Comparison of ENCODE assay signal across 8 mouse cellular contexts in genomic region chr10:77864067-77864761, GRCm38 (mm10). TPM values are rescaled to one million over a fixed set of nuclear protein-coding genes. Genes with fewer than 3 reads are reported as not detected.
A peak's percentile ranks its signal among the peaks of the same experiment; 100 is the strongest.
DNase-seq lines count a peak whose midpoint lies in the region; ATAC-seq and TF ChIP-seq lines count a peak whose summit lies in the region.

No protein-coding gene starts in this region.

- H3K27ac ChIP-seq in embryonic facial prominence, embryonic 15.5 days (replicated peaks): 0 out of 2 replicates have a peak overlapping the region, but pooled peaks have one; percentile 11
- no peak overlapping the region for H3K27ac ChIP-seq in liver, embryonic 14.5 days
- H3K27ac ChIP-seq in neural tube, embryonic 11.5 days (ENCODE audit: low read depth, low read length): no peak overlapping the region

- WGBS in embryonic facial prominence, embryonic 15.5 days: 19% methylated on average over 14 of the region's 14 CpGs
- 20% methylated on average over 14 of the region's 14 CpGs for WGBS in liver, embryonic 14.5 days (ENCODE audit: insufficient replicate concordance)
- WGBS in neural tube, embryonic 11.5 days: 31% methylated on average over 14 of the region's 14 CpGs

- H3K36me3 ChIP-seq in embryonic facial prominence, embryonic 15.5 days: no peaks in the 10 kb centered on the region
- H3K36me3 ChIP-seq in liver, embryonic 14.5 days (replicated peaks; ENCODE audit: control insufficient read depth, insufficient read depth, low read depth): no peaks in the 10 kb centered on the region
- H3K36me3 ChIP-seq in neural tube, embryonic 11.5 days (ENCODE audit: control insufficient read depth, insufficient read depth, low read length): no peaks in the 10 kb centered on the region

- no peaks in the 10 kb centered on the region for H3K27me3 ChIP-seq in embryonic facial prominence, embryonic 15.5 days
- no peaks in the 10 kb centered on the region for H3K27me3 ChIP-seq in liver, embryonic 14.5 days (ENCODE audit: control insufficient read depth, insufficient read depth, low read length)
- H3K27me3 ChIP-seq in neural tube, embryonic 11.5 days (ENCODE audit: control insufficient read depth, insufficient read depth, low read length): no peaks in the 10 kb centered on the region

- peak overlapping the region; percentile 20; the same call in 1 of the 2 replicates for H3K4me3 ChIP-seq in embryonic facial prominence, embryonic 15.5 days (replicated peaks)
- H3K4me3 ChIP-seq in liver, embryonic 14.5 days (ENCODE audit: insufficient read depth in 1 of 2, low read depth in 2 of 2, low read length in 2 of 2): peak overlapping the region in 1 of 2 experiments; percentile 2; a peak in 1 of 4 replicates
- peak overlapping the region; percentile 19; the same call in 1 of the 2 replicates for H3K4me3 ChIP-seq in neural tube, embryonic 11.5 days (ENCODE audit: low read depth, low read length)

- no peaks in the 10 kb centered on the region for H3K9me3 ChIP-seq in embryonic facial prominence, embryonic 15.5 days (replicated peaks)
- no peaks in the 10 kb centered on the region for H3K9me3 ChIP-seq in liver, embryonic 14.5 days (ENCODE audit: control insufficient read depth, low read length)
- H3K9me3 ChIP-seq in neural tube, embryonic 11.5 days (ENCODE audit: control insufficient read depth, low read length): no peaks in the 10 kb centered on the region

- peak; percentile 69; the same call in 1 of the 2 replicates for ATAC-seq in embryonic facial prominence, embryonic 15.5 days (ENCODE audit: insufficient number of reproducible peaks, low FRiP score, low TSS enrichment, low read depth)
- peak; percentile 68; the same call in 1 of the 2 replicates for ATAC-seq in liver, embryonic 14.5 days (ENCODE audit: insufficient read depth)
- peak; percentile 75 for ATAC-seq in neural tube, embryonic 11.5 days (ENCODE audit: insufficient read depth, low FRiP score, low TSS enrichment)

- peak; percentile 94 for DNase-seq in A20 (ENCODE audit: low read depth, low spot score)
- peak; percentile 87 for DNase-seq in ZHBTc4 (ENCODE audit: low read depth, low spot score)
- DNase-seq in induced T-regulatory cell, adult 2 months (ENCODE audit: low read depth): peak; percentile 75
- peak; percentile 14 to 20 (median 20) for DNase-seq in liver, embryonic 14.5 days (ENCODE audit: low read depth in 3 of 3, low spot score in 3 of 3)
- DNase-seq in neural tube, embryonic 11.5 days (ENCODE audit: low spot score): peak; percentile 49
- peak; percentile 84 for DNase-seq in urinary bladder, postnatal 14 days (ENCODE audit: low spot score)
- DNase-seq in gastrocnemius, adult 8-10 months (ENCODE audit: low spot score in 2 of 2): no peak

- peak overlapping the region; percentile 31 for H3K4me2 ChIP-seq in embryonic facial prominence, embryonic 15.5 days (replicated peaks)
- H3K4me2 ChIP-seq in liver, embryonic 14.5 days (ENCODE audit: low read depth): peak overlapping the region; percentile 32
- H3K4me2 ChIP-seq in neural tube, embryonic 11.5 days (ENCODE audit: low read depth): peak overlapping the region; percentile 36

- no peak for TF ChIP-seq CTCF in liver, embryonic 14.5 days (IDR thresholded peaks at IDR 0.05; ENCODE audit: low read depth)

- no peak overlapping the region for H3K9ac ChIP-seq in embryonic facial prominence, embryonic 15.5 days
- no peak overlapping the region for H3K9ac ChIP-seq in liver, embryonic 14.5 days (replicated peaks)
- H3K9ac ChIP-seq in neural tube, embryonic 11.5 days (ENCODE audit: low read length): peak overlapping the region; percentile 42; the same call in 1 of the 2 replicates

- H3K4me1 ChIP-seq in embryonic facial prominence, embryonic 15.5 days: 0 out of 2 replicates have a peak, but pooled peaks cover 6% of the 10 kb centered on the region
- no peaks in the 10 kb centered on the region for H3K4me1 ChIP-seq in liver, embryonic 14.5 days (replicated peaks; ENCODE audit: control insufficient read depth in 2 of 2, insufficient read depth in 2 of 2, low read length in 1 of 2)
- H3K4me1 ChIP-seq in neural tube, embryonic 11.5 days (ENCODE audit: control insufficient read depth, insufficient read depth, low read length): no peaks in the 10 kb centered on the region

- no peak for TF ChIP-seq EP300 in liver, embryonic 14.5 days (IDR thresholded peaks at IDR 0.05; ENCODE audit: low read depth)

RNA-seq across cellular contexts. Expression of gene Gm3285, which starts 2.4 kb away (rescaled TPM):
- polyA plus RNA-seq in embryonic facial prominence, embryonic 15.5 days (2015; fragmentation: Nextera tagmentation; extraction: Ambion mirVana): 2.4 and 3.3 TPM in 2 replicates
- polyA plus RNA-seq in liver, embryonic 14.5 days (2012; rRNA removed): not detected in 2 replicates
- polyA plus RNA-seq in liver, embryonic 14.5 days (2014; fragmentation: Nextera tagmentation; extraction: Ambion mirVana): not detected in 2 replicates
- polyA plus RNA-seq in neural tube, embryonic 11.5 days (2014; fragmentation: Nextera tagmentation; extraction: Ambion mirVana): not detected in 2 replicates
- not detected for total RNA-seq in gastrocnemius, adult 8-10 months (2022)

RNA-seq across cellular contexts. Expression of gene Gm10318, which starts 11.6 kb away (rescaled TPM):
- polyA plus RNA-seq in embryonic facial prominence, embryonic 15.5 days (2015; fragmentation: Nextera tagmentation; extraction: Ambion mirVana): 3.0 and 3.4 TPM in 2 replicates
- not detected in 2 replicates for polyA plus RNA-seq in liver, embryonic 14.5 days (2012; rRNA removed)
- not detected in 2 replicates for polyA plus RNA-seq in liver, embryonic 14.5 days (2014; fragmentation: Nextera tagmentation; extraction: Ambion mirVana)
- polyA plus RNA-seq in neural tube, embryonic 11.5 days (2014; fragmentation: Nextera tagmentation; extraction: Ambion mirVana): not detected in 2 replicates
- not detected for total RNA-seq in gastrocnemius, adult 8-10 months (2022)

RNA-seq across cellular contexts. Expression of gene Gm36176, which starts 17.6 kb away (rescaled TPM):
- 0.73 and 0.88 TPM in 2 replicates for polyA plus RNA-seq in embryonic facial prominence, embryonic 15.5 days (2015; fragmentation: Nextera tagmentation; extraction: Ambion mirVana)
- not detected in 2 replicates for polyA plus RNA-seq in liver, embryonic 14.5 days (2012; rRNA removed)
- not detected in 2 replicates for polyA plus RNA-seq in liver, embryonic 14.5 days (2014; fragmentation: Nextera tagmentation; extraction: Ambion mirVana)
- polyA plus RNA-seq in neural tube, embryonic 11.5 days (2014; fragmentation: Nextera tagmentation; extraction: Ambion mirVana): not detected in 2 replicates
- total RNA-seq in gastrocnemius, adult 8-10 months (2022): not detected

RNA-seq across cellular contexts. Expression of gene Krtap10-10, which starts 28.5 kb away (rescaled TPM):
- 2.9 and 3.8 TPM in 2 replicates for polyA plus RNA-seq in embryonic facial prominence, embryonic 15.5 days (2015; fragmentation: Nextera tagmentation; extraction: Ambion mirVana)
- polyA plus RNA-seq in liver, embryonic 14.5 days (2012; rRNA removed): not detected in 2 replicates
- not detected in 2 replicates for polyA plus RNA-seq in liver, embryonic 14.5 days (2014; fragmentation: Nextera tagmentation; extraction: Ambion mirVana)
- polyA plus RNA-seq in neural tube, embryonic 11.5 days (2014; fragmentation: Nextera tagmentation; extraction: Ambion mirVana): not detected in 2 replicates
- total RNA-seq in gastrocnemius, adult 8-10 months (2022): not detected

RNA-seq across cellular contexts. Expression of gene Krtap10-4, which starts 37.3 kb away (rescaled TPM):
- polyA plus RNA-seq in embryonic facial prominence, embryonic 15.5 days (2015; fragmentation: Nextera tagmentation; extraction: Ambion mirVana): 2.6 and 5.3 TPM in 2 replicates
- not detected in 2 replicates for polyA plus RNA-seq in liver, embryonic 14.5 days (2012; rRNA removed)
- polyA plus RNA-seq in liver, embryonic 14.5 days (2014; fragmentation: Nextera tagmentation; extraction: Ambion mirVana): not detected in 2 replicates
- polyA plus RNA-seq in neural tube, embryonic 11.5 days (2014; fragmentation: Nextera tagmentation; extraction: Ambion mirVana): not detected in 2 replicates
- total RNA-seq in gastrocnemius, adult 8-10 months (2022): not detected

Comparison
In these comparisons a context has a peak if more than half of its experiments do, and no peak if none do; other contexts are left out.
1. DNase-seq: peak in A20 (single experiment), ZHBTc4 (single experiment), induced T-regulatory cell, adult 2 months (single experiment), liver, embryonic 14.5 days (3 of 3), neural tube, embryonic 11.5 days (single experiment) and urinary bladder, postnatal 14 days (single experiment); none in gastrocnemius, adult 8-10 months (0 of 2).
2. Peak in every context shown above with its lines, with median percentiles within 50 percentile points of each other: ATAC-seq and H3K4me2 ChIP-seq.